In genomic region chr7:27162780-27163449, GRCm38 (mm10) we compare ENCODE assay signal across 12 mouse cellular contexts. TPM values are rescaled to one million over a fixed set of nuclear protein-coding genes. Genes with fewer than 3 reads are reported as not detected.
DNase-seq lines count a peak whose midpoint lies in the region; ATAC-seq lines count a peak whose summit lies in the region.
"Had no signal": no experiment of that assay in that cellular context is flagged by ENCODE, and none has a peak within 500 bp of the region (broad histone marks: within the 10 kb centered on the region; RNA-seq: fewer than 3 reads in every experiment).

No protein-coding gene starts in this region.

- no peaks in the 10 kb centered on the region for H3K9me3 ChIP-seq in hindbrain, embryonic 10.5 days
- no peaks in the 10 kb centered on the region for H3K9me3 ChIP-seq in hindbrain, embryonic 11.5 days (ENCODE audit: control insufficient read depth, low read length)
- H3K9me3 ChIP-seq in forebrain, embryonic 16.5 days (ENCODE audit: control insufficient read depth, low read length): no peaks in the 10 kb centered on the region
- no peaks in the 10 kb centered on the region for H3K9me3 ChIP-seq in midbrain, embryonic 11.5 days (ENCODE audit: control insufficient read depth, low read length)

- ATAC-seq in hindbrain, embryonic 11.5 days (ENCODE audit: low FRiP score): no peak
- ATAC-seq in forebrain, embryonic 16.5 days: no peak
- ATAC-seq in midbrain, embryonic 11.5 days (ENCODE audit: low FRiP score): no peak

- peaks cover 70% of the 10 kb centered on the region for H3K36me3 ChIP-seq in hindbrain, embryonic 10.5 days
- peaks cover 7% of the 10 kb centered on the region; the same call in 1 of the 2 replicates for H3K36me3 ChIP-seq in hindbrain, embryonic 11.5 days (ENCODE audit: control insufficient read depth, insufficient read depth, low read length)
- H3K36me3 ChIP-seq in forebrain, embryonic 16.5 days (ENCODE audit: control insufficient read depth, insufficient read depth): peaks cover 16% of the 10 kb centered on the region
- peaks cover 17% of the 10 kb centered on the region for H3K36me3 ChIP-seq in midbrain, embryonic 11.5 days (ENCODE audit: control insufficient read depth, insufficient read depth, low read length)

- WGBS in hindbrain, embryonic 10.5 days: 85% methylated on average over 5 of the region's 5 CpGs
- WGBS in hindbrain, embryonic 11.5 days: 85% methylated on average over 5 of the region's 5 CpGs
- WGBS in forebrain, embryonic 16.5 days: 85% methylated on average over 5 of the region's 5 CpGs
- WGBS in midbrain, embryonic 11.5 days: 95% methylated on average over 5 of the region's 5 CpGs

- no peak overlapping the region; the same call in 1 of the 2 replicates for H3K9ac ChIP-seq in hindbrain, embryonic 11.5 days (ENCODE audit: low read depth, low read length)
- H3K9ac ChIP-seq in forebrain, embryonic 16.5 days (replicated peaks; ENCODE audit: low read depth, low read length): peak overlapping the region; percentile 46
- H3K9ac ChIP-seq in midbrain, embryonic 11.5 days (ENCODE audit: low read length): peak overlapping the region; percentile 16; the same call in 1 of the 2 replicates

- H3K4me2 ChIP-seq in hindbrain, embryonic 11.5 days (replicated peaks; ENCODE audit: low read depth, low read length): no peak overlapping the region
- H3K4me2 ChIP-seq in forebrain, embryonic 16.5 days (ENCODE audit: low read length): peak overlapping the region; percentile 84
- no peak overlapping the region for H3K4me2 ChIP-seq in midbrain, embryonic 11.5 days

- H3K27me3 ChIP-seq in hindbrain, embryonic 10.5 days (ENCODE audit: insufficient read depth, poor library complexity, severe bottlenecking): no peaks in the 10 kb centered on the region
- no peaks in the 10 kb centered on the region for H3K27me3 ChIP-seq in hindbrain, embryonic 11.5 days (ENCODE audit: control insufficient read depth, insufficient read depth, low read length)
- H3K27me3 ChIP-seq in forebrain, embryonic 16.5 days (replicated peaks; ENCODE audit: control insufficient read depth, insufficient read depth, low read length): no peaks in the 10 kb centered on the region
- no peaks in the 10 kb centered on the region for H3K27me3 ChIP-seq in midbrain, embryonic 11.5 days (ENCODE audit: control insufficient read depth, insufficient read depth, low read length)

- no peak overlapping the region for H3K27ac ChIP-seq in hindbrain, embryonic 10.5 days
- no peak overlapping the region for H3K27ac ChIP-seq in hindbrain, embryonic 11.5 days (ENCODE audit: low read depth, low read length)
- H3K27ac ChIP-seq in brown adipose tissue, adult 24 weeks (replicated peaks; ENCODE audit: low read depth, low read length): 0 out of 2 replicates have a peak overlapping the region, but pooled peaks have one; percentile 2
- no peak overlapping the region for H3K27ac ChIP-seq in forebrain, embryonic 16.5 days (ENCODE audit: low read length)
- H3K27ac ChIP-seq in midbrain, embryonic 11.5 days (ENCODE audit: low read depth, low read length): no peak overlapping the region

- peak overlapping the region; percentile 69 for H3K4me3 ChIP-seq in hindbrain, embryonic 10.5 days
- H3K4me3 ChIP-seq in hindbrain, embryonic 11.5 days (ENCODE audit: low read depth, low read length): no peak overlapping the region
- no peak overlapping the region for H3K4me3 ChIP-seq in brown adipose tissue, adult 24 weeks (ENCODE audit: insufficient read depth, low read depth, low read length)
- H3K4me3 ChIP-seq in forebrain, embryonic 16.5 days (replicated peaks; ENCODE audit: low read length): no peak overlapping the region
- peak overlapping the region; percentile 3; the same call in 1 of the 2 replicates for H3K4me3 ChIP-seq in midbrain, embryonic 11.5 days (ENCODE audit: low read depth, low read length)

- DNase-seq in hindbrain, embryonic 10.5 days (ENCODE audit: low spot score): no peak
- DNase-seq in hindbrain, embryonic 11.5 days (ENCODE audit: low spot score): no peak
- peak; percentile 33 for DNase-seq in midbrain, embryonic 11.5 days (ENCODE audit: low spot score, missing footprints)
- no peak for DNase-seq in layer of hippocampus, adult 18-20 months (ENCODE audit: low spot score in 2 of 2)
- no peak for DNase-seq in adrenal gland, postnatal 4 days (ENCODE audit: low spot score in 2 of 2)
- DNase-seq in right cerebral cortex, postnatal 36 days (ENCODE audit: low spot score in 2 of 2): no peak
- DNase-seq: thymus, postnatal 4 days had no signal

- peaks cover 68% of the 10 kb centered on the region for H3K4me1 ChIP-seq in hindbrain, embryonic 10.5 days (replicated peaks)
- peaks cover 22% of the 10 kb centered on the region for H3K4me1 ChIP-seq in hindbrain, embryonic 11.5 days (replicated peaks; ENCODE audit: control insufficient read depth, insufficient read depth, low read length)
- H3K4me1 ChIP-seq in brown adipose tissue, adult 24 weeks (ENCODE audit: control insufficient read depth, insufficient read depth, insufficient read length, low read length): peaks cover 39% of the 10 kb centered on the region
- peaks cover 66% of the 10 kb centered on the region for H3K4me1 ChIP-seq in forebrain, embryonic 16.5 days (replicated peaks; ENCODE audit: control insufficient read depth, insufficient read depth, low read length)
- H3K4me1 ChIP-seq in midbrain, embryonic 11.5 days (ENCODE audit: control insufficient read depth, insufficient read depth, low read length): peaks cover 38% of the 10 kb centered on the region

RNA-seq across cellular contexts. Expression of gene Egln2, which starts 3.7 kb away (rescaled TPM):
- polyA plus RNA-seq in hindbrain, embryonic 10.5 days (2016; fragmentation: Nextera tagmentation; extraction: Ambion mirVana): 81.2 and 97.4 TPM in 2 replicates
- 37.2 and 43.2 TPM in 2 replicates for polyA plus RNA-seq in hindbrain, embryonic 11.5 days (2014; fragmentation: Nextera tagmentation; extraction: Ambion mirVana)
- 22.6 and 23.9 TPM in 2 replicates for polyA plus RNA-seq in brown adipose tissue, adult 24 weeks (2012; ENCODE audit: insufficient read depth, insufficient read length, missing spikeins)
- polyA plus RNA-seq in forebrain, embryonic 16.5 days (2015; fragmentation: Nextera tagmentation; extraction: Ambion mirVana): 93.4 and 100 TPM in 2 replicates
- 36.4 and 43.5 TPM in 2 replicates for polyA plus RNA-seq in midbrain, embryonic 11.5 days (2014; fragmentation: Nextera tagmentation; extraction: Ambion mirVana)
- 100 to 1,000 TPM; 106 to 110 TPM for total RNA-seq in layer of hippocampus, adult 18-20 months (2021)
- 100 to 1,000 TPM; 106 to 111 TPM for total RNA-seq in adrenal gland, postnatal 4 days (2021)

RNA-seq across cellular contexts. Expression of gene Cyp2t4, which starts 9.4 kb away (rescaled TPM):
- 0.10 TPM in 1 of 2 replicates, not detected in the other for polyA plus RNA-seq in hindbrain, embryonic 10.5 days (2016; fragmentation: Nextera tagmentation; extraction: Ambion mirVana)
- polyA plus RNA-seq in hindbrain, embryonic 11.5 days (2014; fragmentation: Nextera tagmentation; extraction: Ambion mirVana): 0.11 TPM in 1 of 2 replicates, not detected in the other
- not detected in 2 replicates for polyA plus RNA-seq in brown adipose tissue, adult 24 weeks (2012; ENCODE audit: insufficient read depth, insufficient read length, missing spikeins)
- polyA plus RNA-seq in forebrain, embryonic 16.5 days (2015; fragmentation: Nextera tagmentation; extraction: Ambion mirVana): 0.33 TPM in 1 of 2 replicates, not detected in the other
- polyA plus RNA-seq in midbrain, embryonic 11.5 days (2014; fragmentation: Nextera tagmentation; extraction: Ambion mirVana): 0.11 and 0.19 TPM in 2 replicates
- total RNA-seq in layer of hippocampus, adult 18-20 months (2021): not detected
- total RNA-seq in adrenal gland, postnatal 4 days (2021): not detected
- total RNA-seq: left cerebral cortex, postnatal 10 days; MEL had no signal
- polyA plus RNA-seq: frontal cortex, adult 2 months had no signal

RNA-seq across cellular contexts. Expression of gene Rab4b, which starts 15.8 kb away (rescaled TPM):
- polyA plus RNA-seq in hindbrain, embryonic 10.5 days (2016; fragmentation: Nextera tagmentation; extraction: Ambion mirVana): 66.0 and 92.2 TPM in 2 replicates
- polyA plus RNA-seq in hindbrain, embryonic 11.5 days (2014; fragmentation: Nextera tagmentation; extraction: Ambion mirVana): 68.9 and 75.4 TPM in 2 replicates
- 13.6 and 21.4 TPM in 2 replicates for polyA plus RNA-seq in brown adipose tissue, adult 24 weeks (2012; ENCODE audit: insufficient read depth, insufficient read length, missing spikeins)
- 80.8 and 88.3 TPM in 2 replicates for polyA plus RNA-seq in forebrain, embryonic 16.5 days (2015; fragmentation: Nextera tagmentation; extraction: Ambion mirVana)
- 57.4 and 59.1 TPM in 2 replicates for polyA plus RNA-seq in midbrain, embryonic 11.5 days (2014; fragmentation: Nextera tagmentation; extraction: Ambion mirVana)
- total RNA-seq in layer of hippocampus, adult 18-20 months (2021): 10 to 100 TPM; 88.4 to 94.7 TPM
- total RNA-seq in adrenal gland, postnatal 4 days (2021): 10 to 100 TPM; 53.3 to 60.8 TPM

RNA-seq across cellular contexts. Expression of gene Gm21983, which starts 18.0 kb away (rescaled TPM):
- polyA plus RNA-seq in hindbrain, embryonic 10.5 days (2016; fragmentation: Nextera tagmentation; extraction: Ambion mirVana): 0.20 TPM in 1 of 2 replicates, not detected in the other
- polyA plus RNA-seq in hindbrain, embryonic 11.5 days (2014; fragmentation: Nextera tagmentation; extraction: Ambion mirVana): 0.39 TPM in 1 of 2 replicates, not detected in the other
- polyA plus RNA-seq in brown adipose tissue, adult 24 weeks (2012; ENCODE audit: insufficient read depth, insufficient read length, missing spikeins): not detected in 2 replicates
- polyA plus RNA-seq in forebrain, embryonic 16.5 days (2015; fragmentation: Nextera tagmentation; extraction: Ambion mirVana): 0.78 TPM in 1 of 2 replicates, not detected in the other
- not detected in 2 replicates for polyA plus RNA-seq in midbrain, embryonic 11.5 days (2014; fragmentation: Nextera tagmentation; extraction: Ambion mirVana)
- not detected for total RNA-seq in layer of hippocampus, adult 18-20 months (2021)
- total RNA-seq in adrenal gland, postnatal 4 days (2021): not detected
- total RNA-seq: left cerebral cortex, postnatal 10 days; MEL had no signal

RNA-seq across cellular contexts. Expression of gene Mia, which starts 18.0 kb away (rescaled TPM):
- polyA plus RNA-seq in hindbrain, embryonic 10.5 days (2016; fragmentation: Nextera tagmentation; extraction: Ambion mirVana): 1.2 and 2.2 TPM in 2 replicates
- polyA plus RNA-seq in hindbrain, embryonic 11.5 days (2014; fragmentation: Nextera tagmentation; extraction: Ambion mirVana): 3.4 and 3.7 TPM in 2 replicates
- not detected in 2 replicates for polyA plus RNA-seq in brown adipose tissue, adult 24 weeks (2012; ENCODE audit: insufficient read depth, insufficient read length, missing spikeins)
- 8.3 and 10.4 TPM in 2 replicates for polyA plus RNA-seq in forebrain, embryonic 16.5 days (2015; fragmentation: Nextera tagmentation; extraction: Ambion mirVana)
- 0.93 and 1.4 TPM in 2 replicates for polyA plus RNA-seq in midbrain, embryonic 11.5 days (2014; fragmentation: Nextera tagmentation; extraction: Ambion mirVana)
- 1 to 10 TPM in 1 of 2 experiments, under 1 TPM in 1; 0.62 to 2.0 TPM for total RNA-seq in layer of hippocampus, adult 18-20 months (2021)
- total RNA-seq in adrenal gland, postnatal 4 days (2021): 1 to 10 TPM in 1 of 2 experiments, under 1 TPM in 1; 0.62 to 2.3 TPM

Comparison
In these comparisons a context has a peak if more than half of its experiments do, and no peak if none do; other contexts are left out.
1. H3K4me3 ChIP-seq: peak in hindbrain, embryonic 10.5 days (single experiment) and midbrain, embryonic 11.5 days (single experiment); none in hindbrain, embryonic 11.5 days (single experiment), brown adipose tissue, adult 24 weeks (single experiment) and forebrain, embryonic 16.5 days (single experiment).